25 mouse cellular contexts compared by ENCODE assay signal in the genomic region with DNA sequence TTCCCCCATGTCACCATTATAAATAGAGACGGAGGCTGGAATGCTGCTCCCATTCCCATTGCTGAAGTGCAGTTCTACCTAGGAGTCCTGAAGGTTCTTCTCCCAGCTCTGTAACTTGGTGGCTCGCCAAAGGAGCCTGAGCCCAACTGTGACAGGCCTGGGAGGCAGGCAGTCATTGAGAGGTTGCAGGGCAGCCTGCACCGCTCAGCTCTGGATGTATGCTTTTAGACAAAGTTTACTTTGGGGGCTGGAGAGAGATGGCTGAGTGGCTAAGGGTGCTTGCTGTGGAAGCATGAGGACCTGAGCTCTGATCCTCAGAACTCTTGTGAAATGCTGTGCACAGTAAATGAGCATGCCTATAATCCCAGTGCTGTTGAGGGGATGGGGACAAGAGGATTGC. TPM values are rescaled to one million over a fixed set of nuclear protein-coding genes. Genes with fewer than 3 reads are reported as not detected.
"Had no signal": no experiment of that assay in that cellular context is flagged by ENCODE, and none has a peak within 500 bp of the region (broad histone marks: within the 10 kb centered on the region; RNA-seq: fewer than 3 reads in every experiment).

No protein-coding gene starts in this region.

- ATAC-seq: forebrain, embryonic 16.5 days; hindbrain, embryonic 16.5 days; inflammation-experienced regulatory T-cells, adult 6 months; intestine, embryonic 15.5 days; intestine, postnatal 0 days had no signal

- H3K27me3 ChIP-seq: intestine, embryonic 15.5 days had no signal

- H3K4me2 ChIP-seq: heart, embryonic 11.5 days; hindbrain, embryonic 12.5 days; hindbrain, embryonic 14.5 days; intestine, embryonic 15.5 days; limb, embryonic 12.5 days had no signal

- H3K9me3 ChIP-seq: intestine, embryonic 15.5 days; limb, embryonic 12.5 days had no signal

- H3K9ac ChIP-seq: hindbrain, embryonic 12.5 days; hindbrain, embryonic 14.5 days; intestine, embryonic 15.5 days; limb, embryonic 12.5 days had no signal

- DNase-seq: gastrocnemius, adult 2 months; gastrocnemius, postnatal 10 days; gastrocnemius, postnatal 25 days; heart, adult 2 months; heart, postnatal 10 days; heart, postnatal 4 days; kidney, adult 18-20 months; kidney, adult 8-10 months; kidney, postnatal 10 days; kidney, postnatal 25 days; kidney, postnatal 4 days had no signal

- H3K4me3 ChIP-seq: gastrocnemius, adult 2 months; heart, adult 2 months; hindbrain, embryonic 10.5 days; hindbrain, embryonic 12.5 days; intestine, embryonic 15.5 days; layer of hippocampus, adult 2 months; left cerebral cortex, adult 2 months; limb, embryonic 10.5 days; limb, embryonic 12.5 days had no signal

- H3K4me1 ChIP-seq: hindbrain, embryonic 10.5 days; hindbrain, embryonic 12.5 days; intestine, embryonic 15.5 days; limb, embryonic 10.5 days; limb, embryonic 12.5 days had no signal

- H3K27ac ChIP-seq: gastrocnemius, adult 2 months; heart, adult 2 months; hindbrain, embryonic 10.5 days; hindbrain, embryonic 12.5 days; hindbrain, embryonic 14.5 days; intestine, embryonic 15.5 days; layer of hippocampus, adult 2 months; left cerebral cortex, adult 2 months; limb, embryonic 10.5 days; limb, embryonic 12.5 days had no signal

- H3K36me3 ChIP-seq: hindbrain, embryonic 10.5 days; hindbrain, embryonic 12.5 days; intestine, embryonic 15.5 days; limb, embryonic 10.5 days; limb, embryonic 12.5 days had no signal

RNA-seq across cellular contexts. Expression of a gene that starts 25.0 kb away (rescaled TPM):
- polyA plus RNA-seq: heart, embryonic 11.5 days; intestine, embryonic 15.5 days; kidney, embryonic 14.5 days had no signal
